Mouse (Mus musculus): ENCODE data around the gene Dnajc2. TPM values are rescaled to one million over a fixed set of nuclear protein-coding genes. Genes with fewer than 3 reads are reported as not detected.

The Dnajc2 gene
- polyA plus RNA-seq, 1 experiment from 2014 or later: 75.4 TPM

DNA sequence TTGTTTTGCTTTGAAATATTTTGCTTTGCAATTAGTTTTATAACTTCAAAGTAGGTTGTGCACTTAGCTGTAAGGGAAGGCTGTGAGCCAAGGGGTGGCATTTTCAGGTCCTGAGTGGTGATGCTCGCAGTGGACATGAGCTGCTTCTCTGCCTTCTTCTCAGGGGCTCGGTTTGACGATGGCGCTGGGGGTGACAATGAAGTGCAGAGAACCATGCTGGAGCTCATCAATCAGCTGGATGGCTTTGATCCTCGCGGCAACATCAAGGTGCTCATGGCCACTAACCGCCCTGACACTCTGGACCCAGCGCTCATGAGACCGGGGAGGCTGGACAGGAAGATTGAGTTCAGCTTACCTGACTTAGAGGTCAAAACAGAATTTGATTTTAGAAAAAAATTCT, 17.9 kb upstream of the Dnajc2 start:
- peaks cover 61% of the 10 kb centered on the region for H3K36me3 ChIP-seq (ENCODE audit: control insufficient read depth, insufficient read depth, low read length)
- ATAC-seq (ENCODE audit: low FRiP score, low TSS enrichment): no peak

DNA sequence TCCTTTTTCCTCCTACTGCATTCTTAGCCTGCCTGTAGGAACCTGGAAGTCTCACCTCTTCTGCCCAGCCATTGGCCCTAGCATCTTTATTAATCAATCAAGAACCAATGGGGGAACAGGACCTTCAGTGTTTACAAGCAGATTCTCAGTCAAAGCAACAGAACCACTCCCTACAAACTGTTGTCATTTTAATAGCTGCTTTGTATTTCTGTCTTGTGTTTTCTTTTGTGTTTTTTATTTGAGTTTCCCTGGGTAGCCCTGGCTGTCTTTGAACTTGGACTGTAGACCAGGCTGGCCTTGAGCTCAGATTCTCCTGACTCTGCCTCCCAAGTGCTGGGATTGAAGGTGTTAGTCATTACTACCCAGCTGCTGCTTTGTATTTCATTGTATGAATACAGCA, 7.1 kb upstream of the Dnajc2 start:
- Histone ChIP-seq H3K4me3 (replicated peaks; ENCODE audit: low read depth, low read length) (no peak overlapping the region), H3K9me3 (ENCODE audit: control insufficient read depth, low read length) (no peaks in the 10 kb centered on the region), H3K36me3 (ENCODE audit: control insufficient read depth, insufficient read depth, low read length) (peaks cover 21% of the 10 kb centered on the region), H3K27me3 (ENCODE audit: control insufficient read depth, insufficient read depth, low read length) (no peaks in the 10 kb centered on the region), H3K9ac (replicated peaks; ENCODE audit: low read length) (no peak overlapping the region), H3K27ac (replicated peaks; ENCODE audit: low read depth, low read length) (no peak overlapping the region), H3K4me1 (ENCODE audit: control insufficient read depth, insufficient read depth, low read length) (peaks cover 11% of the 10 kb centered on the region), H3K4me2 (ENCODE audit: low read length) (no peak overlapping the region)
- ATAC-seq (ENCODE audit: low FRiP score, low TSS enrichment): no peak
- no peak for DNase-seq

More for the DNA sequence above, 17.9 kb upstream of the Dnajc2 start:
- Histone ChIP-seq H3K4me2 (ENCODE audit: low read length) (no peak overlapping the region), H3K4me3 (replicated peaks; ENCODE audit: low read depth, low read length) (no peak overlapping the region), H3K9ac (replicated peaks; ENCODE audit: low read length) (no peak overlapping the region), H3K9me3 (ENCODE audit: control insufficient read depth, low read length) (no peaks in the 10 kb centered on the region), H3K4me1 (ENCODE audit: control insufficient read depth, insufficient read depth, low read length) (no peaks in the 10 kb centered on the region), H3K27me3 (ENCODE audit: control insufficient read depth, insufficient read depth, low read length) (no peaks in the 10 kb centered on the region), H3K27ac (replicated peaks; ENCODE audit: low read depth, low read length) (no peak overlapping the region)
- no peak for DNase-seq
- 96% methylated on average over 9 of the region's 9 CpGs for WGBS

DNA sequence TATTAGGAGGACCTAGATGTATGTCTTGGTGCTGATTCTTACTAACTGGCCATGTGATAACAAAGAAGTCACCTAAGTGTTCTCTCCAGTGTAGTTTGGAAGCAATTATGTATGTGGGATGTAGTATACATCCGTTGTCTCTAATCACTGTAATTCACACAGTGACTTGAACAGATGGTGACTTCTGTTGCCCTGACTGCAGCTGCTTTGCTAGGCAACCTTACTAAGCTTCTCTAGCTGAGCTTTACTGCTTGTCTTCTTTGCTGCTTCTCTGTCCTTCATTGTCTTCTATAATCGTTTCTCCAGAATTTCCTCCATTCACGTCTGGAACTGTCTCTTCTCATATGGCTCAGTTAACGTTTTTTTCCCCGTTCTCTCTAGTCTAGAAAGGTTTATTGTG, 4.0 kb upstream of the Dnajc2 start:
- DNase-seq: no peak
- no peaks in the 10 kb centered on the region for H3K27me3 ChIP-seq (ENCODE audit: control insufficient read depth, insufficient read depth, low read length)
- ATAC-seq (ENCODE audit: low FRiP score, low TSS enrichment): no peak
- 77% methylated on average over 5 of the region's 5 CpGs for WGBS
- no peaks in the 10 kb centered on the region for H3K36me3 ChIP-seq (ENCODE audit: control insufficient read depth, insufficient read depth, low read length)
- H3K4me1 ChIP-seq (ENCODE audit: control insufficient read depth, insufficient read depth, low read length): peaks cover 17% of the 10 kb centered on the region
- no peak overlapping the region for H3K4me3 ChIP-seq (replicated peaks; ENCODE audit: low read depth, low read length)
- no peak overlapping the region for H3K9ac ChIP-seq (replicated peaks; ENCODE audit: low read length)
- no peak overlapping the region for H3K4me2 ChIP-seq (ENCODE audit: low read length)
- no peaks in the 10 kb centered on the region for H3K9me3 ChIP-seq (ENCODE audit: control insufficient read depth, low read length)
- H3K27ac ChIP-seq (replicated peaks; ENCODE audit: low read depth, low read length): no peak overlapping the region

DNA sequence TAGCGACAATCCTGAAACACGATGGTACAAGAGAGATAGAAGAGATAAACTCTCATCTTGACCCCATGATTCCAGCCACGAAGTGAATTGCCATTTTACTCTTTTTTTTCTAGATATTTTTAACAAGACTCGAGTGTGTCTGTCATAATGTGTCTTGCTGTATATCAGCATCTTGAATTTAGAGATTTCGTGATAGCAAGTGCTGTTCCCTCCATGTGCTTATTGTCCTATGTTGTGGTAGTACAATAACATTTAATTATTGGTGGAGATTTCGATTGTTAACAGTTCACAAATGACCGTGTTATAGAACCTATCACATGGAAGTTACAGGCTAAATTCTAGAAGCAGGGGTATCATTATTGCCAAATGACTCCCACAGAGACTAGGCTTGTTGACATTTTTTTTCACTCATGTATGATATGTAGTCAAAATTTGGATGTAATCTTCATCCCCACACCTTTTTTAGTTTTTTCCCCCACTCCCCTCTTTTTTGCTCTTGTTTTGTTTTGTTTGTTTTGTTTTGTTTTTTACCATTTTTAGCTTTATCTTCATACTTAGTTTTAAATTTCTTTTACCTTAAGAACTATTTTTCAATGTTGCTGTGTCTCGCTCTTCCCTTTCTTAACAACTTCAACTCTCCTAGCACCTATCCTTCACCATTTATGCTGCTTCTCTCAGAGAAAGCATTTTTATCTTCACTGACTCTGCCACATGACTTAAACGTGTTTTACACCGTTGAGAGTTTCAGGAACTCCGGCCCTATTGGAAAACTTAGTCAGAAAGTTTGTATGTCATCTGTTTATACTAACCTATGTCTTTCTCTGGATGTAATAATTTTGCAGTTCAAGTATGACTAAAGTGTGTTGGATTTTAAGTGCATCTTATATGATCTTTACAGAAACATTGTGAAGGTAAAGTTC, 2.4 kb upstream of the Dnajc2 start:
- DNase-seq (no peak), ATAC-seq (ENCODE audit: low FRiP score, low TSS enrichment) (no peak)
- Histone ChIP-seq H3K36me3 (ENCODE audit: control insufficient read depth, insufficient read depth, low read length) (peaks cover 7% of the 10 kb centered on the region), H3K27me3 (ENCODE audit: control insufficient read depth, insufficient read depth, low read length) (no peaks in the 10 kb centered on the region), H3K9ac (replicated peaks; ENCODE audit: low read length) (peak overlapping the region; percentile 83), H3K4me2 (ENCODE audit: low read length) (peak overlapping the region; percentile 64), H3K4me1 (ENCODE audit: control insufficient read depth, insufficient read depth, low read length) (peaks cover 19% of the 10 kb centered on the region), H3K4me3 (replicated peaks; ENCODE audit: low read depth, low read length) (peak overlapping the region; percentile 79), H3K27ac (replicated peaks; ENCODE audit: low read depth, low read length) (peak overlapping the region; percentile 84; the same call in 1 of the 2 replicates), H3K9me3 (ENCODE audit: control insufficient read depth, low read length) (no peaks in the 10 kb centered on the region)
- 40% methylated on average over 11 of the region's 11 CpGs for WGBS

DNA sequence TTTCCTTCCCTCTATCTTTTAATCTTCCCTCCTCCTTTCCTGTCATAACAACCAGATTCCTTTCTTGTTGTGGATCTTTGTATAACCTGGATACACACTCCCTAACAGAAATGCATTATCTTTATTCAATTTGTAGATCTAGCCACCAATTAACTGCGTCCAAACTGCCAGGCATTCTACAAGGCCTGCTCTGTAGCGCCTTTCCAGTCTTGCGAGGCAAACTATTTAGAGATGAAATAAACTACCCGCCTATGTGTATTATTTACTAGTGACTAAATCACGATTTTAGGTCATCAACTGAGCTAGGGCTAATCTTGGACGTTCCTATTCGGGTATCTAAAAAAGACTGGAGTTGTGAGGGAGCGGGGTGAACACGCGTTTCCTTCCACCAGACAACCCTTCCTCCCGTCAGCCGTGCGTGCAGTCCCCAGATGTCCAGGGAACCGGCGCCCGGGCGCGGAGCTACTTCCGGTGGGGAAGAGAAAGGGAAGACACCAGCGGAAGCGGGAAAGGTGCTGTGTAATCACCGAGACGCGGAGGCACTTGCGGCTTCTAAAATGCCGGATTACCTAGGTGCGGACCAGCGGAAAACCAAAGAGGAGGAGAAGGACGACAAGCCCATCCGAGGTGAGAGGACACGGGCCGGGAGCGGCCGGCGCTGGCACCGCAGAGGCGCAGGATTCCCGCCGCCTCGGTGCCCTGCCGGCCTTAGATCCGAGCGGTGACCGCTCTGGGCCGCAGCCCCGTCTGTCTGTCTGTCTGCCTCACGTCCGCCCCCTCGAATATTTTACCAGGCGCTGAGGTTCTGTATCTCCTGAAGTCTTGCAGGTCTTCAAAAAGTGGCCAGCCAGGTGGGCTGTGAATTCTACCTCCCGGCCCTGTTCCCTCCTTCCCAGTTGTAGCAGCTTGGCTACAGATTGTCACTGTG, 1.5 kb upstream of the Dnajc2 start:
- Histone ChIP-seq H3K36me3 (ENCODE audit: control insufficient read depth, insufficient read depth, low read length) (peaks cover 16% of the 10 kb centered on the region), H3K4me1 (ENCODE audit: control insufficient read depth, insufficient read depth, low read length) (peaks cover 19% of the 10 kb centered on the region), H3K9me3 (ENCODE audit: control insufficient read depth, low read length) (no peaks in the 10 kb centered on the region), H3K4me2 (ENCODE audit: low read length) (peak overlapping the region; percentile 64), H3K27me3 (ENCODE audit: control insufficient read depth, insufficient read depth, low read length) (no peaks in the 10 kb centered on the region), H3K4me3 (replicated peaks; ENCODE audit: low read depth, low read length) (peak overlapping the region; percentile 79), H3K9ac (replicated peaks; ENCODE audit: low read length) (peak overlapping the region; percentile 83), H3K27ac (replicated peaks; ENCODE audit: low read depth, low read length) (peak overlapping the region; percentile 84)
- ATAC-seq (ENCODE audit: low FRiP score, low TSS enrichment): peak; percentile 86
- DNase-seq: peak; percentile 96
- WGBS: 2% methylated on average over 51 of the region's 51 CpGs

DNA sequence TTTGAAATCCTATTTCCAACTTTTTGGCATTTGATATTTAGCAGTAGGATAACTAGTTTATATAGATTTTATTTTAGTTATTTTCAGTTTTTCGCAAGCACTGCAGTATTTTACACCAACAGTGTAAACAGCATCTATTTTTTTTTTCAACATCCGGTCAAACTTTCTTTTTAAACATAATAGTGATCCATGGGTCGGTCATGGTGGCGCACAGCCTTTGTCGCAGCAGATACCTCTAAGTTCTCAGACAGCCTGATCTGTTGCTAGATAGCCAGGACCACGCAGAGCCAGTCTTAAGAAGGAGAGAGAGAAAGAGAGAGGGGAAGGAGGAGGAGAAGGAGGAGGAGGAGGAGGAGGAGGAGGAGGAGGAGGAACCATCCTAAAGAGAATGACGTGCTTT, 725 bp upstream of the Dnajc2 start:
- H3K27ac ChIP-seq (replicated peaks; ENCODE audit: low read depth, low read length): peak overlapping the region; percentile 84; the same call in 1 of the 2 replicates
- DNase-seq: no peak
- no peak overlapping the region for H3K4me3 ChIP-seq (replicated peaks; ENCODE audit: low read depth, low read length)
- no peak overlapping the region for H3K9ac ChIP-seq (replicated peaks; ENCODE audit: low read length)
- H3K4me2 ChIP-seq (ENCODE audit: low read length): peak overlapping the region; percentile 96
- H3K27me3 ChIP-seq (ENCODE audit: control insufficient read depth, insufficient read depth, low read length): no peaks in the 10 kb centered on the region
- WGBS: 84% methylated on average over 6 of the region's 7 CpGs
- H3K36me3 ChIP-seq (ENCODE audit: control insufficient read depth, insufficient read depth, low read length): peaks cover 23% of the 10 kb centered on the region
- peaks cover 19% of the 10 kb centered on the region for H3K4me1 ChIP-seq (ENCODE audit: control insufficient read depth, insufficient read depth, low read length)
- H3K9me3 ChIP-seq (ENCODE audit: control insufficient read depth, low read length): no peaks in the 10 kb centered on the region
- no peak for ATAC-seq (ENCODE audit: low FRiP score, low TSS enrichment)

DNA sequence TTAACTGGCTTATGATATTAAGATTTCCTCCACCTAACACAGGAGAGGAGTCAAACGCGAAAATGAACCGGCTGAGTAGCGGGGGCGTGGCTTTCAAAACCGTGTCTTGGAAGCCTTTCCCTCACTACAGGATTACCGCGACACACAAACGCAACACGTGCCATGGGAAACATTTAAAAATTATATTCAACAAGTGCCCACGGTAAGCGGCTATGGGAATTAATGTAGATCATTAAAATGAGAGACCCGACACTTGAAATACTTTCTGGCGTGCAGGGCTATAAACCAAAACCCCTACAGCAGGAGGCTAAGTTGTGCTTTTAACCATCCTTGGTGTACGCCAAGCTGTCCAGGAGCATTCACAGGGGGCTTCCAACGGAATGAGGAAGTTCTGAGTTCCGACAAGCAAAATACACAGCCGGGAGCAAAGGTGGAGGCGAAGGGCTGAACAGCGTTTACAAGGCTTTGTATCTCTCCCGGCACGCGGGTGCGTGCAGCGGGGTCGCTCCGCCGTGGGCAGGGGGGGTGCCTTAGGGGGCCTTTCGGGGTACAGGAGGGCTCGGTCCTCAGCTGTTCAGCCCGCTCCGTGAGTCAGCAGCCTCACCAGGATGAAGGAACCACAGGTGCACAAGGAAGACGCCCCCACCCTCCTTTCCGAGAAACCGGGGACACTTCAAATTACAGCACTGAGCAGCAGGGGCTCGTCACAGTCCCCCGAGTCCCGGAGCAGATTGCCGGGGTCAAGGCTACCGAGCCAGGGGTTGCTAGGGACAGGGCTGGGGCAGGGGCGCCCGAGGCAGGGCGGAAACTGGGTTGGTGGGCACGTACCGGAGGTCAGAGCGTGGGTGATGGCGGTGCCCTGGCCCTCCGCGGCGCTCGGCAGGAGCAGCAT, 644 bp downstream of the Dnajc2 start:
- Histone ChIP-seq H3K9ac (replicated peaks; ENCODE audit: low read length) (peak overlapping the region; percentile 73), H3K4me3 (replicated peaks; ENCODE audit: low read depth, low read length) (peak overlapping the region; percentile 94), H3K27ac (replicated peaks; ENCODE audit: low read depth, low read length) (peak overlapping the region; percentile 75), H3K4me1 (ENCODE audit: control insufficient read depth, insufficient read depth, low read length) (peaks cover 19% of the 10 kb centered on the region), H3K4me2 (ENCODE audit: low read length) (peak overlapping the region; percentile 96), H3K36me3 (ENCODE audit: control insufficient read depth, insufficient read depth, low read length) (peaks cover 36% of the 10 kb centered on the region), H3K9me3 (ENCODE audit: control insufficient read depth, low read length) (no peaks in the 10 kb centered on the region), H3K27me3 (ENCODE audit: control insufficient read depth, insufficient read depth, low read length) (no peaks in the 10 kb centered on the region)
- WGBS: under 1% methylated on average over 51 of the region's 51 CpGs
- peak; percentile 77 for ATAC-seq (ENCODE audit: low FRiP score, low TSS enrichment)
- peak; percentile 39 for DNase-seq

DNA sequence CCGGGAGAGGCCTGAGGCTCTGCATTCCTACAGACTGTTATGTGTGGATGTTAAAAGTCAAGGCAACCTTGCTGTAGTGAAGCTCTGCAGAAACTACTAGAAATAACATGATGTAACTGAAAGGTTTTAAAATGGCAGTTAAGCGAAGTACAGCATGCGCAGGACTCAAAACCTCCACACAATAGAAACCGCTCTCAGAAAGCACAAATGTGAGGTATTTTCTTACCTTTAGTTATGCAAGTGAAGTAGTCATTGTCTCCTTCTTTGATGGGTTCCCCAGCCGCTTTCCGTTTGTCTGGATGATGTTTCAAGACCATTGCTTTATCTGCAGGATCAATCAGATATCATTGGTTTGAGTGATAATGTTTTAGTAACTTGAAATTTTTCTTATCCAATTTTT, 8.6 kb downstream of the Dnajc2 start:
- Histone ChIP-seq H3K36me3 (ENCODE audit: control insufficient read depth, insufficient read depth, low read length) (peaks cover 77% of the 10 kb centered on the region), H3K27me3 (ENCODE audit: control insufficient read depth, insufficient read depth, low read length) (no peaks in the 10 kb centered on the region), H3K4me1 (ENCODE audit: control insufficient read depth, insufficient read depth, low read length) (no peaks in the 10 kb centered on the region), H3K27ac (replicated peaks; ENCODE audit: low read depth, low read length) (no peak overlapping the region), H3K4me3 (replicated peaks; ENCODE audit: low read depth, low read length) (no peak overlapping the region), H3K9me3 (ENCODE audit: control insufficient read depth, low read length) (no peaks in the 10 kb centered on the region), H3K4me2 (ENCODE audit: low read length) (no peak overlapping the region), H3K9ac (replicated peaks; ENCODE audit: low read length) (no peak overlapping the region)
- no peak for ATAC-seq (ENCODE audit: low FRiP score, low TSS enrichment)
- DNase-seq: no peak
- 96% methylated on average over 6 of the region's 6 CpGs for WGBS
